Mouse (Mus musculus) A20 (cell line): Measurements from ENCODE around the gene Fam19a3.
A peak's percentile ranks its signal among the peaks of the same experiment; 100 is the strongest.

ENCODE experiments used
- DNase-seq: peaks from one replicate; pipeline ENCODE4 v3.0.0-alpha.2; 2011; ENCODE audit warnings: low read depth, low spot score

The Fam19a3 gene

GRCm38 (mm10) chr3:104765021-104765420 lies 16.6 kb downstream of the Fam19a3 start:
- peak; percentile 52 for DNase-seq

GRCm38 (mm10) chr3:104762103-104762863 lies 19.4 kb downstream of the Fam19a3 start:
- peak; percentile 37 for DNase-seq

- no peak for DNase-seq
Observed at GRCm38 (mm10) chr3:104758869-104759268, 22.8 kb downstream of the Fam19a3 start.

- peak; percentile 76 for DNase-seq
Observed at GRCm38 (mm10) chr3:104758406-104758805, 23.2 kb downstream of the Fam19a3 start.

- DNase-seq, result peak; percentile 44
Observed at GRCm38 (mm10) chr3:104752845-104753244, 28.8 kb downstream of the Fam19a3 start.

- DNase-seq, result no peak
Observed at GRCm38 (mm10) chr3:104743864-104744263, 37.8 kb downstream of the Fam19a3 start.

GRCm38 (mm10) chr3:104743161-104743560 lies 38.5 kb downstream of the Fam19a3 start:
- no peak for DNase-seq

- DNase-seq, result no peak
Observed at GRCm38 (mm10) chr3:104741954-104742353, 39.7 kb downstream of the Fam19a3 start.

- DNase-seq, result no peak
Observed at GRCm38 (mm10) chr3:104734654-104735053, 47.0 kb downstream of the Fam19a3 start.

- no peak for DNase-seq
Observed at GRCm38 (mm10) chr3:104732907-104733306, 48.7 kb downstream of the Fam19a3 start.

- no peak for DNase-seq
Observed at GRCm38 (mm10) chr3:104729270-104729839, 52.3 kb downstream of the Fam19a3 start.
